Mouse (Mus musculus) activated CD4-positive, CD25-positive, alpha-beta regulatory T cell (primary cell): ENCODE measurements around the gene Loxl1. TPM values are rescaled to one million over a fixed set of nuclear protein-coding genes. Genes with fewer than 3 reads are reported as not detected.

Experiments
- polyA plus RNA-seq, 2 experiments: library from polyadenylated mRNA; unstranded; fragments of 100-300 nt; shearing (Covaris generic); gene quantifications; one replicate each; pipeline ENCODE4 v1.2.1; 2017

Gene Loxl1
- polyA plus RNA-seq, result not detected

DNA sequence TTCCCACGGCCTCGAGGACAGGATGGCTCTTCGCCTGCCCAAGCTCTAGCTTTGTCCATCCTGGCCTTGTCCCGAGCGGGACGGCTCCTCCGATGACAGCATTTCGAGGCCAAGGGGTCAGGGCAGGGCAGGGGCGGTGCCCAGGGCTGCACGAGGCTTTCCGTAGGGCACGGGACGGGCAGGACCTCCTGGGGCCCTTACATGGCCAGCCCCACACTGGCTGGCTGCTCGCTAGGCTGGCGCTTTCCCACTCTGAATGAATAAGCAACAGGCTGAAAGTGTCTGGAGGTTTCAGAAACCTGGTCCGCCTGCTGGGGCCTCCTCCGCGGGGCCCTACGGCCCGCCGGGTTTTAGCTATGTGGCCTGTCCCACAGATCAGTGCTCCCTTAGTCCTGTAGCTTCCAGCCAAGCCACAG lies at the start of gene Loxl1:
Loxl1 (minus strand) TSS at position 243 of the 416 bp plus-strand sequence.

DNA sequence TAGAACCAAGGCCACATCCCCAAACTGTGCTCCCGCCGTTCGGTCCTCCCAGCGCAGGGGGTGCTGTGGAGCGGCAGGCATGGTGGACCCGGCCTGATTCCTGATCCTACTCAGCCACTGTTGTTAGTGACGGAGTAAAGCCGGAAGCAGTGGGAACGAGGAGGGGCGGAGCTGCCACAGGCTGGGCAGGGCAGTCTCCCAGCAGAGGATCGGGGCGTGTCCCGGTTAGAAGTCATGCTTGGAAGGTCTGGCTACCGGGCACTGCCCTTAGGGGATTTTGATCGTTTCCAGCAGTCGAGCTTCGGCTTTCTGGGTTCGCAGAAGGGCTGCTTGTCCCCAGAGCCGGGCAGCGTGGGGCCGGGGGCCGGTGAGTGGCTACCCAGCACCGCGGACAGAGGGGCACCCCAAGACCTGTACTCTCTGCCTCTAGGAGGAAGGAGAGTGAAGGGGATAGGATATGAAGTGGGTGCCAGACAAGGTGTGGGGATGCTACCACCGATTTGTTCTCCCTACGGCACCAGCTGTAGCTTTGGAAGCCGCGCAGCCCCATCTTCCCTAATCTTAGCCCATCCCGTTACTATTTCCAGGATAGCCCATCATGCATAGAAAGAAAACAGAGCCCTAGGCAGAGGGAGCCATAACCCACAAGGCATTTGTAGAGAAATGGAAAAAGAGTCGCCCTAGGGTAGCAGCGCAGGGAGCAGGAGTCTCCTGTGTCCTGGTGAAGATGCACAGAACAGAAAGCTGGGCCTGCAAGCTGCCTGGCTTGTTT lies 59.8 kb downstream of the Loxl1 start, which contains the start of gene Stoml1:
Stoml1 (plus strand) TSS at position 132 of the 772 bp plus-strand sequence.

DNA sequence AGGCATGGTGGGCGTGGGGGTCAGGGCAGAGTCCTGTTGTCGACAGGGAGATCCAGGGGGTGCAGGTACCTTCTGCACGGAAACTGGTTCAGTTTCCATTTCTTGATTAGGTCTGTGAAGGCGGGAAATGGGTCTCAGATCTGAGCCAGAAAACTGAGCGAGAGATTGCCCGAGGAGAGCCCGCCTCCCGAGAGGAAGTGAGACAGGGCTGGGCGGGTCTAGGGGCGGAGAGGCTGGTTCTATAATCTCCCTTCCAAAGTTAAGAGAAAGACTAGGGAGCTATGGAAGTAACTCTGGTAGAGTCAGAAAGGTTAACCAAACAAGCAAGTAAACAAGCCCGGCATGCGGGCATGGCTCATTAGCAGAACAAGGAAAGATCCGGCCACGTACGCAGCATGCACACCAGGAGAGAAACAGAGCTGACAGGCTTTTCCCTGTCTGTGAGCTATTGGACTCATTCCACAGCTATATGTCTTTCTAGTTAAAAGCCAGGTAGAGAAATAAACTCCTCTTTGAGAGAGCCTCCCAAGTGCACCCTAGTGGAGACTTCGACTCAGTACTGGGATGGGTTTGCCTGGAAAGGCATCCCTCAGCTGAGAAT lies 63.3 kb downstream of the Loxl1 start, which contains the start of gene Pml:
Pml (minus strand) TSS at position 195 of the 601 bp plus-strand sequence.

Other genes starting within 250 kb of the Loxl1 start
- 1 to 10 TPM; 2.2 to 3.2 TPM for gene Stra6, start 249.4 kb downstream of the Loxl1 start, polyA plus RNA-seq
- under 1 TPM; 0.33 to 0.62 TPM for gene Ccdc33, start 194.4 kb downstream of the Loxl1 start, polyA plus RNA-seq
- 1 to 10 TPM in 1 of 2 experiments, under 1 TPM in 1; 0.66 to 2.0 TPM for gene Islr, start 108.9 kb downstream of the Loxl1 start, polyA plus RNA-seq
- gene Islr2, start 108.9 kb downstream of the Loxl1 start, polyA plus RNA-seq, result not detected
- gene Pml, start 63.4 kb downstream of the Loxl1 start, polyA plus RNA-seq, result 10 to 100 TPM; 50.0 to 59.2 TPM
- 10 to 100 TPM; 20.9 to 27.4 TPM for gene Stoml1, start 60.0 kb downstream of the Loxl1 start, polyA plus RNA-seq
- under 1 TPM in 1 of 2 experiments, not detected in 1; 0.18 TPM for gene Tbc1d21, start 57.3 kb upstream of the Loxl1 start, polyA plus RNA-seq
- gene Insyn1, start 175.4 kb upstream of the Loxl1 start, polyA plus RNA-seq, result not detected
- not detected for gene Cd276, start 242.3 kb upstream of the Loxl1 start, polyA plus RNA-seq